In genomic region chr6:83599060-83599550, GRCm38 (mm10) we compare ENCODE assay signal across 7 mouse cellular contexts. TPM values are rescaled to one million over a fixed set of nuclear protein-coding genes. Genes with fewer than 3 reads are reported as not detected.
DNase-seq lines count a peak whose midpoint lies in the region; ATAC-seq and TF ChIP-seq lines count a peak whose summit lies in the region.

No protein-coding gene starts in this region.

- H3K27me3 ChIP-seq in E14TG2a.4 (ENCODE audit: insufficient read depth, low read length), result peaks cover 13% of the 10 kb centered on the region
- H3K27me3 ChIP-seq in heart, embryonic 16.5 days (ENCODE audit: control insufficient read depth, insufficient read depth, low read length), result no peaks in the 10 kb centered on the region

- H3K79me2 ChIP-seq in macrophage (ENCODE audit: inconsistent target), result no peaks in the 10 kb centered on the region

- DNase-seq in left cerebral cortex, adult 18-20 months (ENCODE audit: low spot score in 2 of 2), result no peak
- DNase-seq in gastrocnemius, postnatal 4 days (ENCODE audit: low spot score in 2 of 2), result no peak
- DNase-seq in left cerebral cortex, postnatal 4 days, result no peak

- H3K36me3 ChIP-seq in E14TG2a.4 (ENCODE audit: insufficient read depth, low read length) (no peaks in the 10 kb centered on the region), macrophage (ENCODE audit: inconsistent target) (no peaks in the 10 kb centered on the region)
- no peaks in the 10 kb centered on the region for H3K36me3 ChIP-seq in heart, embryonic 16.5 days (ENCODE audit: control insufficient read depth, insufficient read depth)

- peaks cover 11% of the 10 kb centered on the region; the same call in 1 of the 2 replicates for H3K4me1 ChIP-seq in E14TG2a.4 (replicated peaks; ENCODE audit: low read depth, low read length)
- H3K4me1 ChIP-seq in bone marrow, adult 2 months (ENCODE audit: control insufficient read depth, insufficient read depth, low read length), result peaks cover 5% of the 10 kb centered on the region
- peaks cover 17% of the 10 kb centered on the region for H3K4me1 ChIP-seq in heart, embryonic 16.5 days (ENCODE audit: control insufficient read depth, insufficient read depth, low read length)

- TF ChIP-seq POLR2A in bone marrow, adult 2 months (IDR thresholded peaks at IDR 0.05; ENCODE audit: borderline replicate concordance, control insufficient read depth, low read depth, low read length), result no peak

- WGBS in bone marrow, adult 2 months, result 43% methylated on average over 24 of the region's 24 CpGs
- WGBS in heart, embryonic 16.5 days, result 34% methylated on average over 24 of the region's 24 CpGs
- WGBS in macrophage (ENCODE audit: missing documents), result 39% methylated on average over 24 of the region's 24 CpGs

- intact Hi-C loops in left cerebral cortex, postnatal 4 days (cut with DNase I), result no loop called here

- H3K27ac ChIP-seq in bone marrow, adult 2 months (ENCODE audit: control insufficient read depth, insufficient read depth, low read depth, low read length, poor library complexity), result no peak overlapping the region; the same call in 1 of the 2 replicates
- no peak overlapping the region; the same call in 1 of the 2 replicates for H3K27ac ChIP-seq in heart, embryonic 16.5 days (ENCODE audit: low read length)
- H3K27ac ChIP-seq in macrophage, result peak overlapping the region; percentile 46

- no peaks in the 10 kb centered on the region for H3K9me3 ChIP-seq in E14TG2a.4 (ENCODE audit: low read length)
- H3K9me3 ChIP-seq in heart, embryonic 16.5 days (replicated peaks; ENCODE audit: control insufficient read depth, low read length), result no peaks in the 10 kb centered on the region

- ATAC-seq in heart, embryonic 16.5 days (replicated peaks; ENCODE audit: extremely low read depth, insufficient read depth, low FRiP score), result no peak; the same call in 1 of the 2 replicates

- no peak for TF ChIP-seq CTCF in E14TG2a.4 (conservative IDR thresholded peaks at IDR 0.05; ENCODE audit: low read length)
- TF ChIP-seq CTCF in bone marrow, adult 2 months (IDR thresholded peaks at IDR 0.05; ENCODE audit: control insufficient read depth, insufficient read depth, low read length), result no peak

- H3K9ac ChIP-seq in heart, embryonic 16.5 days (ENCODE audit: low read length), result peak overlapping the region; percentile 57; the same call in 1 of the 2 replicates

- H3K4me3 ChIP-seq in E14TG2a.4 (replicated peaks; ENCODE audit: low read length), result peak overlapping the region; percentile 77
- H3K4me3 ChIP-seq in bone marrow, adult 2 months (replicated peaks; ENCODE audit: control insufficient read depth, low read depth, low read length), result peak overlapping the region; percentile 58
- H3K4me3 ChIP-seq in heart, embryonic 16.5 days (ENCODE audit: low read length), result peak overlapping the region; percentile 38
- H3K4me3 ChIP-seq in macrophage (ENCODE audit: inconsistent target), result no peak overlapping the region; the same call in 1 of the 2 replicates

- H3K4me2 ChIP-seq in heart, embryonic 16.5 days (ENCODE audit: low read depth, low read length), result peak overlapping the region; percentile 69

RNA-seq across cellular contexts. Expression of gene Stambp, which starts 26.6 kb away (rescaled TPM):
- polyA plus RNA-seq in bone marrow, adult 2 months (2011; ENCODE audit: insufficient read depth, insufficient read length, low replicate concordance, missing spikeins), result 5.0 and 14.6 TPM in 2 replicates
- 24.4 and 26.6 TPM in 2 replicates for polyA plus RNA-seq in heart, embryonic 16.5 days (2015; fragmentation: Nextera tagmentation; extraction: Ambion mirVana)
- 10 to 100 TPM; 12.7 to 80.9 (median 48.2) TPM for total RNA-seq in macrophage (2018; cell fraction: chromatin; rRNA removed)
- total RNA-seq in macrophage (2018; cell fraction: cytosol; rRNA removed), result 10 to 100 TPM; 16.5 to 33.0 (median 24.4) TPM
- total RNA-seq in macrophage (2018; cell fraction: nucleus; rRNA removed), result 10 to 100 TPM; 11.8 to 63.6 (median 33.1) TPM
- 22.5 to 49.4 TPM (median 24.4 TPM) in 3 replicates for polyA plus RNA-seq in macrophage (2018)
- total RNA-seq in left cerebral cortex, adult 18-20 months (2021), result 10 to 100 TPM; 30.8 to 33.2 TPM
- total RNA-seq in gastrocnemius, postnatal 4 days (2021), result 10 to 100 TPM; 15.2 to 15.4 TPM
- 10 to 100 TPM; 48.5 to 51.1 TPM for total RNA-seq in left cerebral cortex, postnatal 4 days (2021)

RNA-seq across cellular contexts. Expression of gene Clec4f, which starts 56.9 kb away (rescaled TPM):
- 1.6 TPM in 1 of 2 replicates, not detected in the other for polyA plus RNA-seq in bone marrow, adult 2 months (2011; ENCODE audit: insufficient read depth, insufficient read length, low replicate concordance, missing spikeins)
- polyA plus RNA-seq in heart, embryonic 16.5 days (2015; fragmentation: Nextera tagmentation; extraction: Ambion mirVana), result 0.20 and 0.87 TPM in 2 replicates
- total RNA-seq in macrophage (2018; cell fraction: chromatin; rRNA removed), result not detected
- not detected for total RNA-seq in macrophage (2018; cell fraction: cytosol; rRNA removed)
- total RNA-seq in macrophage (2018; cell fraction: nucleus; rRNA removed), result not detected
- not detected in 3 replicates for polyA plus RNA-seq in macrophage (2018)
- not detected for total RNA-seq in left cerebral cortex, adult 18-20 months (2021)
- total RNA-seq in gastrocnemius, postnatal 4 days (2021), result under 1 TPM in 1 of 2 experiments, not detected in 1; 0.23 TPM
- total RNA-seq in left cerebral cortex, postnatal 4 days (2021), result under 1 TPM in 1 of 2 experiments, not detected in 1; 0.14 TPM
